ENCODE assay signal across 17 mouse cellular contexts in the genomic region with DNA sequence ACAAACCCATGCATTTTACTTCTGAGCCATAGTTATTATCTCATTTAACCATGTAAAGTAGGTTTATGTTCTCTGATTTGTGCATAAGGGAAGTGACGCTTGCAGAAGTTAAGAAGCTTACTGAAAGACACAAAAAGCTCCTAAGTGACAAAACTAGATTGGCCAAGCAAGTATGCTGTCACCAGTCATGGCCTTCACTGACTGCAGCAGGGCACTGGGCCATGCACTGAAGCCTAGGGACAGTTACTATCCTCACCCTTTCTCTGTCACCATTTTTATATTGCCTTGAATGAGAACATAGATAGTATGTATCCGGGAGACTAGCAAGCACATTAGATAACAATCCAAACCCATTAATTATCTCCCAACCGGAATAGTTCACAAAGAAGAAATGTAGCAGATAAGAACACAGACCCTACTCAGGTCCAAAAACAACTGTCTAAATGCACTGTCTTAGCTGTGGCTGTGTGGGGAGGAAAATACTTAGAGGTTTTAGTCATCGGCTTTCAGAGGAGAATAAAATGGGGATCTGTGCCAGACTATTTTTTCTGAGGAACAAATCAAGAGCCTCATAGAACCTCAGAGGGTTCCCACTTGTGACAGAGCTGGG.
DNase-seq lines count a peak whose midpoint lies in the region; ATAC-seq lines count a peak whose summit lies in the region.
"Had no signal": no experiment of that assay in that cellular context is flagged by ENCODE, and none has a peak within 500 bp of the region (broad histone marks: within the 10 kb centered on the region; RNA-seq: fewer than 3 reads in every experiment).

No protein-coding gene starts in this region.

- H3K4me1 ChIP-seq in forebrain, embryonic 12.5 days, result peaks cover 6% of the 10 kb centered on the region; the same call in 1 of the 2 replicates
- peaks cover 7% of the 10 kb centered on the region; the same call in 1 of the 2 replicates for H3K4me1 ChIP-seq in forebrain, embryonic 13.5 days
- H3K4me1 ChIP-seq in lung, embryonic 15.5 days, result peaks cover 18% of the 10 kb centered on the region
- H3K4me1 ChIP-seq in heart, embryonic 15.5 days (replicated peaks), result peaks cover 11% of the 10 kb centered on the region; the same call in 1 of the 2 replicates
- H3K4me1 ChIP-seq: liver, embryonic 13.5 days; neural tube, embryonic 15.5 days; stomach, embryonic 15.5 days had no signal

- DNase-seq in lung, postnatal 14 days, result no peak
- DNase-seq in lung, postnatal 36 days, result peak; percentile 15
- DNase-seq in layer of hippocampus, adult 18-20 months (ENCODE audit: low spot score in 2 of 2), result no peak
- DNase-seq in urinary bladder, postnatal 25 days (ENCODE audit: low spot score), result no peak
- DNase-seq: cerebellum, adult 11-12 months; embryo, embryonic 11 days; liver, embryonic 13.5 days; right cerebral cortex, postnatal 4 days; thymus, postnatal 25 days had no signal

- no peak overlapping the region for H3K4me3 ChIP-seq in forebrain, embryonic 12.5 days (replicated peaks)
- H3K4me3 ChIP-seq in forebrain, embryonic 13.5 days, result no peak overlapping the region
- no peak overlapping the region for H3K4me3 ChIP-seq in lung, embryonic 15.5 days
- no peak overlapping the region for H3K4me3 ChIP-seq in heart, embryonic 15.5 days
- H3K4me3 ChIP-seq: erythroblast, embryonic 14.5 days; liver, embryonic 13.5 days; neural tube, embryonic 15.5 days; stomach, embryonic 15.5 days had no signal

- H3K36me3 ChIP-seq in forebrain, embryonic 12.5 days (replicated peaks), result 0 out of 2 replicates have a peak, but pooled peaks cover 3% of the 10 kb centered on the region
- H3K36me3 ChIP-seq in forebrain, embryonic 13.5 days (ENCODE audit: poor library complexity, severe bottlenecking), result peaks cover 14% of the 10 kb centered on the region
- no peaks in the 10 kb centered on the region for H3K36me3 ChIP-seq in lung, embryonic 15.5 days
- H3K36me3 ChIP-seq in heart, embryonic 15.5 days, result 0 out of 2 replicates have a peak, but pooled peaks cover 4% of the 10 kb centered on the region
- H3K36me3 ChIP-seq: liver, embryonic 13.5 days; stomach, embryonic 15.5 days had no signal

- no peak for ATAC-seq in forebrain, embryonic 12.5 days (ENCODE audit: low FRiP score)
- ATAC-seq in forebrain, embryonic 13.5 days, result no peak
- ATAC-seq in lung, embryonic 15.5 days (ENCODE audit: borderline replicate concordance, extremely low read depth, low FRiP score, low TSS enrichment), result no peak
- ATAC-seq in heart, embryonic 15.5 days (replicated peaks; ENCODE audit: insufficient number of reproducible peaks, insufficient read depth, low FRiP score, low read depth), result peak; percentile 47; the same call in 1 of the 2 replicates
- ATAC-seq: midbrain, embryonic 16.5 days had no signal

- no peak overlapping the region for H3K4me2 ChIP-seq in forebrain, embryonic 12.5 days
- H3K4me2 ChIP-seq in forebrain, embryonic 13.5 days, result no peak overlapping the region
- H3K4me2 ChIP-seq in lung, embryonic 15.5 days, result no peak overlapping the region
- H3K4me2 ChIP-seq in heart, embryonic 15.5 days, result no peak overlapping the region
- H3K4me2 ChIP-seq: liver, embryonic 13.5 days; neural tube, embryonic 15.5 days; stomach, embryonic 15.5 days had no signal

- H3K27me3 ChIP-seq in forebrain, embryonic 12.5 days, result no peaks in the 10 kb centered on the region
- H3K27me3 ChIP-seq in forebrain, embryonic 13.5 days, result no peaks in the 10 kb centered on the region
- H3K27me3 ChIP-seq in lung, embryonic 15.5 days, result no peaks in the 10 kb centered on the region
- H3K27me3 ChIP-seq in heart, embryonic 15.5 days, result no peaks in the 10 kb centered on the region
- H3K27me3 ChIP-seq: liver, embryonic 13.5 days; neural tube, embryonic 15.5 days; stomach, embryonic 15.5 days had no signal

- H3K9me3 ChIP-seq in forebrain, embryonic 12.5 days, result no peaks in the 10 kb centered on the region
- H3K9me3 ChIP-seq in forebrain, embryonic 13.5 days (replicated peaks), result no peaks in the 10 kb centered on the region
- H3K9me3 ChIP-seq in lung, embryonic 15.5 days, result no peaks in the 10 kb centered on the region
- no peaks in the 10 kb centered on the region for H3K9me3 ChIP-seq in heart, embryonic 15.5 days (replicated peaks)
- H3K9me3 ChIP-seq: liver, embryonic 13.5 days; neural tube, embryonic 15.5 days; stomach, embryonic 15.5 days had no signal

- WGBS in forebrain, embryonic 12.5 days, result 86% methylated on average over 4 of the region's 4 CpGs
- WGBS in forebrain, embryonic 13.5 days, result 78% methylated on average over 4 of the region's 4 CpGs
- 54% methylated on average over 4 of the region's 4 CpGs for WGBS in lung, embryonic 15.5 days
- WGBS in heart, embryonic 15.5 days, result 31% methylated on average over 4 of the region's 4 CpGs

- 0 out of 2 replicates have a peak overlapping the region, but pooled peaks have one; percentile 13 for H3K27ac ChIP-seq in forebrain, embryonic 12.5 days
- no peak overlapping the region for H3K27ac ChIP-seq in forebrain, embryonic 13.5 days
- peak overlapping the region; percentile 48 for H3K27ac ChIP-seq in lung, embryonic 15.5 days
- peak overlapping the region; percentile 23; the same call in 1 of the 2 replicates for H3K27ac ChIP-seq in heart, embryonic 15.5 days
- H3K27ac ChIP-seq: liver, embryonic 13.5 days; neural tube, embryonic 15.5 days; stomach, embryonic 15.5 days had no signal

- H3K9ac ChIP-seq in forebrain, embryonic 12.5 days, result no peak overlapping the region
- no peak overlapping the region for H3K9ac ChIP-seq in forebrain, embryonic 13.5 days
- no peak overlapping the region for H3K9ac ChIP-seq in lung, embryonic 15.5 days
- no peak overlapping the region for H3K9ac ChIP-seq in heart, embryonic 15.5 days
- H3K9ac ChIP-seq: liver, embryonic 13.5 days; neural tube, embryonic 15.5 days; stomach, embryonic 15.5 days had no signal
